Mouse (Mus musculus): ENCODE results near the gene Gsdma2. TPM values are rescaled to one million over a fixed set of nuclear protein-coding genes. Genes with fewer than 3 reads are reported as not detected.
"Not testable (repeated sequence)": the region's sequence is repeated elsewhere in the genome, so short reads cannot be mapped to it uniquely, and the experiment has no call there.

Gsdma2 gene
- total RNA-seq, 1 experiment = not detected

- no peak overlapping the region for H3K4me3 ChIP-seq (ENCODE audit: insufficient read depth in 1 of 2, low read depth in 1 of 2, low read length in 2 of 2, poor library complexity in 1 of 2, severe bottlenecking in 1 of 2)
- no peak for DNase-seq (ENCODE audit: low read depth, low spot score)
- H3K4me1 ChIP-seq (ENCODE audit: control insufficient read depth in 2 of 2, insufficient read depth in 2 of 2, low read length in 2 of 2, poor library complexity in 1 of 2) = peaks cover 12 to 17% of the 10 kb centered on the region in 2 experiments
- no peaks in the 10 kb centered on the region for H3K9me3 ChIP-seq (ENCODE audit: control insufficient read depth, insufficient read depth, low read depth, low read length)
- H3K36me3 ChIP-seq (ENCODE audit: control insufficient read depth, insufficient read depth, low read length, poor library complexity, severe bottlenecking) = peaks cover 2% of the 10 kb centered on the region; the same call in 1 of the 2 replicates
- peak overlapping the region; percentile 79; the same call in 1 of the 2 replicates for H3K27ac ChIP-seq (ENCODE audit: insufficient read depth, low read depth, low read length, poor library complexity, severe bottlenecking)
- TF ChIP-seq ZC3H11A (IDR thresholded peaks at IDR 0.05; ENCODE audit: borderline replicate concordance, low read depth, low read length) (no peak), CHD2 (IDR thresholded peaks at IDR 0.05; ENCODE audit: low read depth, low read length) (no peak), HCFC1 (IDR thresholded peaks at IDR 0.05; ENCODE audit: borderline replicate concordance, insufficient read depth, low read length) (no peak), MAFK (IDR thresholded peaks at IDR 0.05; ENCODE audit: insufficient read depth, low read depth, low read length) (no peak), ZNF384 (IDR thresholded peaks at IDR 0.05; ENCODE audit: low read depth, low read length) (no peak)
- in situ Hi-C loops (cut with MboI; ENCODE audit: low sequenced_read_pairs in 2 of 2, unreplicated experiment in 2 of 2) = no loop called here
- H3K9ac ChIP-seq (ENCODE audit: insufficient read depth, low read depth, low read length, poor library complexity, severe bottlenecking) = no peak overlapping the region
These were observed 33.5 kb downstream of the Gsdma2 start for GRCm38 (mm10) chr11:98680023-98680422.

- H3K9me3 ChIP-seq (ENCODE audit: control insufficient read depth, insufficient read depth, low read depth, low read length); H3K9ac ChIP-seq (ENCODE audit: insufficient read depth, low read depth, low read length, poor library complexity, severe bottlenecking); in situ Hi-C loops (cut with MboI; ENCODE audit: low sequenced_read_pairs in 2 of 2, unreplicated experiment in 2 of 2); H3K4me3 ChIP-seq (ENCODE audit: insufficient read depth in 1 of 2, low read depth in 1 of 2, low read length in 2 of 2, poor library complexity in 1 of 2, severe bottlenecking in 1 of 2); H3K36me3 ChIP-seq (ENCODE audit: control insufficient read depth, insufficient read depth, low read length, poor library complexity, severe bottlenecking): not testable (repeated sequence)
- TF ChIP-seq ZNF384 (IDR thresholded peaks at IDR 0.05; ENCODE audit: low read depth, low read length) = peak; percentile 88
- DNase-seq (ENCODE audit: low read depth, low spot score) = peak; percentile 52
- Histone ChIP-seq H3K4me1 (ENCODE audit: control insufficient read depth in 2 of 2, insufficient read depth in 2 of 2, low read length in 2 of 2, poor library complexity in 1 of 2) (peaks cover 12 to 17% of the 10 kb centered on the region in 2 experiments), H3K27ac (ENCODE audit: insufficient read depth, low read depth, low read length, poor library complexity, severe bottlenecking) (peak overlapping the region; percentile 90; the same call in 1 of the 2 replicates)
These were observed 34.0 kb downstream of the Gsdma2 start for GRCm38 (mm10) chr11:98680595-98680994.

DNA sequence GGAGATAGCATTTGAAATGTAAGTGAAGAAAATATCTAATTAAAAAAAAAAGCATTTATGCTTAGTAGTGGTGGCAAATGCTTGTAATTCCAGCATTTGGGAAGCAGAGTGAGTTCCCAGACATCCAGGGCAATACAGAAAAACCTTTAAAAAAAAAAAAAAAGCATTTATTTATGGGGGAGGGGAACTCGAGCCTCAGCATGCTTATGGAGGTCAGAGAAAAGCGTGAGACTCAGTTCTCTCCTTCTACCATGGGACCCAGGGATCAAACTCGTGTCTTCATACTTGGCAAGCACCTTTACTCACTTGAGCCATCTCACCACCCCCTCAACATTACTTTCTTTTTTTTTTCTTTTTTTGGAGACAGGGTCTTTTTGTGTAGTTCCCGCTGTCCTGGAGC is 34.6 kb downstream of the Gsdma2 start:
- H3K4me1 ChIP-seq (ENCODE audit: control insufficient read depth in 2 of 2, insufficient read depth in 2 of 2, low read length in 2 of 2, poor library complexity in 1 of 2) = peaks cover 9 to 15% of the 10 kb centered on the region in 2 experiments
- H3K27ac ChIP-seq (ENCODE audit: insufficient read depth, low read depth, low read length, poor library complexity, severe bottlenecking) = peak overlapping the region; percentile 90; the same call in 1 of the 2 replicates
- TF ChIP-seq CHD2 (IDR thresholded peaks at IDR 0.05; ENCODE audit: low read depth, low read length) = no peak
- peak; percentile 57 for TF ChIP-seq ZNF384 (IDR thresholded peaks at IDR 0.05; ENCODE audit: low read depth, low read length)
- in situ Hi-C loops (cut with MboI; ENCODE audit: low sequenced_read_pairs in 2 of 2, unreplicated experiment in 2 of 2) = no loop called here
- DNase-seq (ENCODE audit: low read depth, low spot score) = no peak
- H3K36me3 ChIP-seq (ENCODE audit: control insufficient read depth, insufficient read depth, low read length, poor library complexity, severe bottlenecking) = peaks cover 13% of the 10 kb centered on the region
- peak overlapping the region; percentile 88; the same call in 1 of the 2 replicates for H3K9ac ChIP-seq (ENCODE audit: insufficient read depth, low read depth, low read length, poor library complexity, severe bottlenecking)
- peak overlapping the region in 1 of 2 experiments; percentile 91; a peak in 1 of 4 replicates for H3K4me3 ChIP-seq (ENCODE audit: insufficient read depth in 1 of 2, low read depth in 1 of 2, low read length in 2 of 2, poor library complexity in 1 of 2, severe bottlenecking in 1 of 2)
- H3K9me3 ChIP-seq (ENCODE audit: control insufficient read depth, insufficient read depth, low read depth, low read length) = no peaks in the 10 kb centered on the region

GRCm38 (mm10) chr11:98681786-98682745 is 35.5 kb downstream of the Gsdma2 start, which contains the start of gene Psmd3:
Psmd3 (plus strand) TSS chr11:98682554.
- peak within 1 kb of the TSS; percentile 91 to 100 for H3K4me3 ChIP-seq (ENCODE audit: insufficient read depth in 1 of 2, low read depth in 1 of 2, low read length in 2 of 2, poor library complexity in 1 of 2, severe bottlenecking in 1 of 2)
- peak within 1 kb of the TSS; percentile 99 for H3K9ac ChIP-seq (ENCODE audit: insufficient read depth, low read depth, low read length, poor library complexity, severe bottlenecking)
- in situ Hi-C loops (cut with MboI; ENCODE audit: low sequenced_read_pairs in 2 of 2, unreplicated experiment in 2 of 2) = no loop called here
- H3K4me1 ChIP-seq (ENCODE audit: control insufficient read depth in 2 of 2, insufficient read depth in 2 of 2, low read length in 2 of 2, poor library complexity in 1 of 2) = peaks cover 9 to 12% of the 10 kb centered on the region in 2 experiments
- peak; percentile 90 for TF ChIP-seq HCFC1 (IDR thresholded peaks at IDR 0.05; ENCODE audit: borderline replicate concordance, insufficient read depth, low read length)
- TF ChIP-seq MAFK (IDR thresholded peaks at IDR 0.05; ENCODE audit: insufficient read depth, low read depth, low read length) = no peak; the same call in 1 of the 2 replicates
- no peak for TF ChIP-seq ZC3H11A (IDR thresholded peaks at IDR 0.05; ENCODE audit: borderline replicate concordance, low read depth, low read length)
- TF ChIP-seq CHD2 (IDR thresholded peaks at IDR 0.05; ENCODE audit: low read depth, low read length) = peak; percentile 94
- TF ChIP-seq ZNF384 (IDR thresholded peaks at IDR 0.05; ENCODE audit: low read depth, low read length) = peak; percentile 52; the same call in 1 of the 2 replicates
- DNase-seq (ENCODE audit: low read depth, low spot score) = peak; percentile 99
- H3K27ac ChIP-seq (ENCODE audit: insufficient read depth, low read depth, low read length, poor library complexity, severe bottlenecking) = peak within 1 kb of the TSS; percentile 90
- peaks cover 20% of the 10 kb centered on the region for H3K36me3 ChIP-seq (ENCODE audit: control insufficient read depth, insufficient read depth, low read length, poor library complexity, severe bottlenecking)
- H3K9me3 ChIP-seq (ENCODE audit: control insufficient read depth, insufficient read depth, low read depth, low read length) = no peaks in the 10 kb centered on the region
